Mouse (Mus musculus) liver, adult 2 months (tissue): Measurements from ENCODE around the gene Epha1. TPM values are rescaled to one million over a fixed set of nuclear protein-coding genes. Genes with fewer than 3 reads are reported as not detected.
A peak's percentile ranks its signal among the peaks of the same experiment; 100 is the strongest.

ENCODE experiments used
- DNase-seq: peaks from one replicate; pipeline ENCODE4 v3.0.0-alpha.2; 2011; ENCODE audit warnings: low read depth, low spot score; ENCODE audit errors: extremely low read depth
- H3K27ac ChIP-seq: fragments of 200-500 bp; replicated peaks from 2 replicates; pipeline ENCODE4 v1.5.1; 2012; ENCODE audit warnings: low read depth, mild to moderate bottlenecking, control low read depth, inconsistent platforms, low read length; ENCODE audit not compliant: insufficient read depth
- H3K27me3 ChIP-seq: fragments of 200-500 bp; 2 replicates; pipeline ENCODE4 v1.6.1; 2012; ENCODE audit warnings: mild to moderate bottlenecking, moderate library complexity, low read length, inconsistent platforms; ENCODE audit not compliant: control insufficient read depth, insufficient read depth
- H3K36me3 ChIP-seq: fragments of 200-500 bp; 2 replicates; pipeline ENCODE4 v1.6.1; 2012; ENCODE audit warnings: low read length, inconsistent platforms; ENCODE audit not compliant: control insufficient read depth, insufficient read depth
- H3K4me1 ChIP-seq: fragments of 200-500 bp; 2 replicates; pipeline ENCODE4 v1.6.1; 2011; ENCODE audit warnings: low read length; ENCODE audit not compliant: control insufficient read depth, insufficient read depth
- H3K4me3 ChIP-seq: fragments of 200-500 bp; 2 replicates; pipeline ENCODE4 v1.5.1; 2011; ENCODE audit warnings: low read depth, mild to moderate bottlenecking, control low read depth, low read length, moderate library complexity; ENCODE audit not compliant: insufficient read depth
- H3K79me2 ChIP-seq: fragments of 200-500 bp; 2 replicates; pipeline ENCODE4 v1.6.1; 2012; ENCODE audit warnings: inconsistent platforms, mild to moderate bottlenecking, low read length, moderate library complexity; ENCODE audit not compliant: control insufficient read depth, insufficient read depth
- H3K9ac ChIP-seq: fragments of 200-500 bp; 2 replicates; pipeline ENCODE4 v1.6.1; 2012; ENCODE audit warnings: low read depth, mild to moderate bottlenecking, control low read depth, inconsistent platforms, low read length
- CTCF ChIP-seq: fragments of 200-500 bp; IDR thresholded peaks from 2 replicates; pipeline ENCODE4 v1.5.1; 2011; ENCODE audit warnings: low read depth, low read length, control low read depth
- POLR2A ChIP-seq: fragments of 200-500 bp; IDR thresholded peaks from 2 replicates; pipeline ENCODE4 v1.6.1; 2011; ENCODE audit warnings: low read length, control low read depth; ENCODE audit not compliant: insufficient read depth; ENCODE audit errors: extremely low read depth
- WGBS: fragments of 180-500 bp; shearing (Covaris S2); methylation state at CpG from one replicate; pipeline ENCODE4 v1.1.7; 2018; 5-methylcytosine and 5-hydroxymethylcytosine counted together
- polyA plus RNA-seq: library from polyadenylated mRNA; depleted of rRNA; stranded (reverse); fragments of >200 nt; gene quantifications from 2 replicates; pipeline ENCODE4 v1.2.3, GENCODE M21; 2012
- total RNA-seq: library from RNA; depleted of rRNA; stranded (reverse); fragments of >200 nt; gene quantifications from 2 replicates; pipeline ENCODE4 v1.2.3, GENCODE M21; 2014

Gene Epha1
- total and polyA plus RNA-seq, 2 experiments: 27.6 to 28.1 TPM

DNA sequence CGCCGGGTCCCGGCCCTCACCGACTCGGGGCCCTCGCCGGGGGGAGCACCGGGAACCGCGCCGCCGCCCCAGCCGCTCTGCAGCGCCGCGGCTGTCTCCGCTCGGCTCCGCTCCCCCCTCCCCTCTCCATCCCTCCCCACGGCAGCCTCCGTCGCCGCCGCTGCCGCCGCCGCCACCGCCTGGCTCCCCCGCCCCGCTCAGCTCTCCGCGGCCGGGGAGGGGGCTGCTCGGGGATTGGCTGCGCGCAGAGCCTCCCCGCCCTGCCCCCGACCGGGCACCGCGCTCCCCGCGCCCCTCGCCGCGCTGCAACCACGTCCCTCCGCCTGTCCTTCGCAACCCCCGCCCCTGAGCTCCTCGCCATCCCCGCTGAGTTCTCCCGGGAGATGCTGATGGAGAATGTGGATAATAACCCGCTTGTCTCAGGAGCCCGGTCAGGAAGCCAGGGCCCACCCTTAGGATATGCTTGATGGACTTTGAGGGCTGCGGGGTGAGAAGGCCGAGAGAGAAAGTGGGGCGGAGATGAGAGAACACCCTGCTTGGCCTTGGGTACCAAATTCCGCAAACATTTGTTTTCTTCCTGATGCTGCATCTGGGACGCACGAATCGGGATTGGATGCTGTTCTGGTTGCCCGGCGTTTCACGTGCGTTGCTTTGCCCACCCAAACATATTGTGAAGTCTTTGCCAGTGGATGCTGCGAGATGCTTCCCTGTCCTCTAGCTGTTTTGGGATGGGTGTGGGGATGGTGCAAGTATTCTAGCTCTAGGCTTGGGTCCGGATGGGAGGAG, 48.4 kb downstream of the Epha1 start, which contains the start of gene Fam131b:
Gene Fam131b (minus strand): TSS at position 162 of the 786 bp plus-strand sequence.
- Histone ChIP-seq H3K27me3 (peaks cover 19% of the 10 kb centered on the region), H3K9ac (no peak within 1 kb of the TSS), H3K4me3 (peak within 1 kb of the TSS; percentile 19; the same call in 1 of the 2 replicates), H3K4me1 (no peaks in the 10 kb centered on the region), H3K36me3 (no peaks in the 10 kb centered on the region), H3K27ac (no peak within 1 kb of the TSS), H3K79me2 (no peaks in the 10 kb centered on the region)
- 2% methylated on average over 51 of the region's 68 CpGs for WGBS
- no peak for DNase-seq
- TF ChIP-seq CTCF (no peak), POLR2A (no peak)

DNA sequence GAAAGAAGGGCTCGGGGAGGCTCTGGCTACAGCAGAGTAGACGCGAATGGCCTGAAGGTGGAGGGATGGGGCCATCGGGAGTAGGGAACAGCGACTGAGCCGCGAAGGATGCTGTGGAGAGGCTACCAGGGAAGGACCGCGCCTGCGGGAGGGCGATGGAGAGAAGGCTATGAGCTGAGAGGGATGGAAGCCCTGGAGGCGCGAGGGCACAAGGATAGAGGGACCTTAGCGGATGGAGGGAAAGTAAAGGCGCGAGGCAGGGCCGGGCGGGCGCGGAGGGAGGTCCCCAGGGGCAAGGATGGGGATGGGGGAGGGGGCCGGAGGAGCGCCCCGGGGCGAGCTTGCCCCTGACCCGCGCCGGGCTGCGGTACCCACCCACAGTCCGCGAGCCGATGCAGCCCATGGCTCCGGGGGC, 49.0 kb downstream of the Epha1 start:
- H3K4me3 ChIP-seq: no peak overlapping the region
- no peaks in the 10 kb centered on the region for H3K79me2 ChIP-seq
- no peak overlapping the region for H3K9ac ChIP-seq
- no peaks in the 10 kb centered on the region for H3K36me3 ChIP-seq
- no peak for DNase-seq
- 2% methylated on average over 31 of the region's 32 CpGs for WGBS
- TF ChIP-seq POLR2A (no peak), CTCF (no peak)
- H3K27me3 ChIP-seq: peaks cover 19% of the 10 kb centered on the region
- H3K4me1 ChIP-seq: no peaks in the 10 kb centered on the region
- no peak overlapping the region for H3K27ac ChIP-seq

DNA sequence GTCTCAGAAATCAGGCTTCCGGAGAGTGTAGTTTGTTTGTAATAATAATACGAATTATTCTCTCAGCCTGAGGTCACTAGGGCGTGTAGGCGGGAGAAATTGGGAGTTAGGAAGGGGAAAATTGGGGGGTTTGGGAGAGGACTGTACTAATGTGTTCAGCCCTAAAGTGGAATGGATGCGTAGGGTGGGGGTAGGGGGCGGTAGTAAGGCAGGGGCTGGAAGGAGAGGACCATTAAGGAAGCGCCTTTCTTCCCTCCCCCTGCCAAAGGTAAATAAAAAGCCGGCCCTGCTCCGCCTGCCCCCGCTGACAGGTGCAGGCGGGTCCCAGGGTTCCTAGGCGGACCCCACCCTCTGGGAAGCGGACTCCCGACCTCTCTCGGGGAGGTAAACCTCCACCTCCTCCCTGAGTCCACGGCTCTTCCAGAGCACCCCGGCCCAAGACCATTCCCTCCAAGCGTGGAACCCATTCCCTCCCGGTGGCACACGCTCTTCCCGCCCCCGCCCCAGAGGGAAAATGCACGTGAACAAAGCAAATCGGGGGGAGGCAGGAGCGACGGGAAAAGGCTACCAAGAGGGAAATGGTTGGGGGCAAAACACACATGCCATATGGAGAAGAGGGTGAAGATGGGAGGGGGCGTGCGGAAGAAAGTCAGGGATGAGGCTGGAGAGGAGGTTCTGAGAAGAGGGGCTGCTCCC, 49.5 kb downstream of the Epha1 start:
- no peak for DNase-seq
- Histone ChIP-seq H3K4me3 (no peak overlapping the region), H3K36me3 (no peaks in the 10 kb centered on the region), H3K4me1 (no peaks in the 10 kb centered on the region), H3K27me3 (peaks cover 19% of the 10 kb centered on the region), H3K27ac (no peak overlapping the region), H3K9ac (no peak overlapping the region), H3K79me2 (no peaks in the 10 kb centered on the region)
- WGBS: 6% methylated on average over 28 of the region's 28 CpGs
- TF ChIP-seq CTCF (no peak), POLR2A (no peak)

DNA sequence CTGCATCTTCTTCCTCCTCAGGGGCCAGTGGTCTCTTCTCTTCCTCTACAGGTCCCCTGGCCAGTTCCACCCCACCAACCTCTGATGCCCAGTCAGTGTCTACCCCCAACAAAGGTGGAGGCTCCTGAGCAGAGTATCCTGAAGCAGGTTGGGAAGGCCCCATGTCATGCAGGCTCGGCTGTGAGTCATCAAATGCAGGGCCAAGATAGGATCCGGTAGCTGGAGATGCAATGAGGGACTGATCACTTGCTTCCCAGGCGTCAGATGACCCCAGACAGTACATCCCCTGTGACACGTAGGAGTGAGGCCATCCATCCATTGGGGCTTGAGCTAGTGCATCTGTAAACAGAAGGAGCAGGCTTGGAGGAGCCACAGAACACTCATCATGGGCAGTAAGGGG, 54.8 kb downstream of the Epha1 start:
- H3K4me3 ChIP-seq: no peak overlapping the region
- no peak overlapping the region for H3K9ac ChIP-seq
- TF ChIP-seq POLR2A (no peak), CTCF (no peak)
- H3K79me2 ChIP-seq: no peaks in the 10 kb centered on the region
- no peaks in the 10 kb centered on the region for H3K4me1 ChIP-seq
- no peaks in the 10 kb centered on the region for H3K36me3 ChIP-seq
- H3K27ac ChIP-seq: no peak overlapping the region
- H3K27me3 ChIP-seq: peaks cover 3% of the 10 kb centered on the region
- WGBS: 83% methylated on average over 4 of the region's 4 CpGs
- DNase-seq: no peak

DNA sequence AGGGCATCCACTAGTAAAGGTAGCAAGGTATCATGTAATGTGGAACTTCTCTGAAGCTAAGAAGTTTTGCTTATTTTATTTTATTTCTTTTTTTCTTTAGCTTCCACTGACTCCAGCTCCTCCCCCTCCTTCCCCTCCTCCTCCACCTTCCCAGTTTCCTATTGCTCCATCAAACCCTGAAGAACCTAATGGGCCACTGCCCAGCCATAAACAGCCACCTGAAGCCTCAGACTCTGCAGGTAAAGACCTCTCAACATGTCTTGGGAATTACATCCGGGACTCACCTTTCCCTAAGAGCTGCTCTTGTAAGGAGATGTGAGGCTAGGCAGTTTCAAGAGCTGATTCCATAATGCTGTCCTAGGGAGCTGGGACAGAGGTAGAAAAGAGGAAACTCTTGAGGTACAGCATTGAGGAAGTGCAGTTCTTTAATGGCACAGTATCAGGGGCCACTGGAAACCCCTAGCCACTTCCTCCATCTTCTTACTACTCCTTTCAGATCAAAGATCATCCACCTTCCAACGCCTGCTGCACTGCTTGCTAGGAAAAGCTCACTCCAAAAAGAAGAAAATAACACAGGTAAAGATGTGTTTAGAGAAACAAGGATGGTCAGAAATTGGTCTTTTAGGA, 62.5 kb downstream of the Epha1 start:
- Histone ChIP-seq H3K4me1 (no peaks in the 10 kb centered on the region), H3K27me3 (no peaks in the 10 kb centered on the region), H3K9ac (no peak overlapping the region), H3K79me2 (no peaks in the 10 kb centered on the region), H3K36me3 (no peaks in the 10 kb centered on the region), H3K27ac (no peak overlapping the region), H3K4me3 (no peak overlapping the region)
- DNase-seq: no peak
- WGBS: 82% methylated on average over 2 of the region's 2 CpGs
- TF ChIP-seq CTCF (no peak), POLR2A (no peak)
